Mouse (Mus musculus): ENCODE measurements at regions not wholly inside any gene's neighbourhood (a gene's known extent, or its start where the extent isn't known, plus 50 kb on each side); places are given as distances from the start of the nearest gene placed in this dataset.

DNA sequence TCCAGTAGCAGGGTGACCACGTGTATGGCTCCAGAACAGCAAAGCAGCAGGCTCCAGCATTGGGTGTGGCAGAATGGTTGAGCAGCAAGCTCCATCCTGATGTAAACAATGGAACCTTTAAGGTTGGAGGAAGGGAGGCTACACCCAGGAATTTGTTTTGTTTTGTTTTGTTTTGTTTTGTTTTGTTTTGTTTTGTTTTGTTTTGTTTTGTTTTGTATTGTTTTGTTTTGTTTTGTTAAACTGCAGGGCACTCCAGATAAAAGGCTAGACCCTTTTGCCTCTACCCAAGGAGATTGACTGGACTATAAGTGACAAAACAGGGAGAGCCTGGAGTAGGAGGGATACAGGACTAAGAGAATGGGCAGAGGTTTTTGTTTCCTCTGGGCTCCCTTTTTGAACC, 647.5 kb downstream of the Kcnj3 start:
- DNase-seq = no peak

DNA sequence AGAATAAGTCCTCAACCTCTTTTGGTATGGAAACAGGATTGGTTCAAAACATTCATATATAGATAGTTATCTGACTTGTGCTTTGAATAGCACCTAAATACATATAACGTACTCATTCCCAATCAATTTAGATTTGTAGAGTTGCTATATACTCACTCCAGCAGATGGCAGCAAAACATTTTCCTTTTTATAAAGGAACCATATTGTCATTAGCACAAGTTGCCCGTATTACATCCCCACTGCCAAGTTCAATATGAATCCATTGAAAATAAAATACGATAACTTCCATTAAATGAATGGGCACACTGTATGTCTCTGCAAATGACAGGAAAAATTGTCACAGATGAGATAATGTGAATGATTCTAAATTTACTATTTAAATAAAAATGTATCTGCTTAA, 673.8 kb downstream of the Kcnj3 start:
- no peak for DNase-seq

- DNase-seq = no peak
These were observed 674.2 kb downstream of the Kcnj3 start for GRCm38 (mm10) chr2:56109975-56110374.

- peak in 1 of 2 experiments; percentile 1 for DNase-seq
These were observed 678.7 kb downstream of the Kcnj3 start for GRCm38 (mm10) chr2:56114469-56114868.

DNA sequence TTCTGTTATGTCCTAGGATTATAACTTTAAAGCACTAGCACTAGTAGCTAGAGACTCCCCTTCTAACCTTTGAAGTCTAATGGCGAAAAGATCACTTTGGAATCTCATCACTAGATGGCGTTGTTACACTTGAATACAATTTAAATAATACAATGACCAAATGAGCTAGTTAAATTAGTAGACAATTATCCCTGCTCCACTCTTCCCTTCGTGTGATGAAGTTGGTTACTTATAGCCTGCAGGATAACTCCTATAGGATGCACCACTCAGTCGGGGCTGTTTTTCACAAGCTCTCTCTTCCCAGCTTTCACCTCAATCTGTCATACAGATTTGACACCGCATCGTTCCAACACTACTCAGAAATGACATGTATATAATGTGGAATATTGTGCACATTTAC, 683.6 kb downstream of the Kcnj3 start:
- DNase-seq = no peak

DNA sequence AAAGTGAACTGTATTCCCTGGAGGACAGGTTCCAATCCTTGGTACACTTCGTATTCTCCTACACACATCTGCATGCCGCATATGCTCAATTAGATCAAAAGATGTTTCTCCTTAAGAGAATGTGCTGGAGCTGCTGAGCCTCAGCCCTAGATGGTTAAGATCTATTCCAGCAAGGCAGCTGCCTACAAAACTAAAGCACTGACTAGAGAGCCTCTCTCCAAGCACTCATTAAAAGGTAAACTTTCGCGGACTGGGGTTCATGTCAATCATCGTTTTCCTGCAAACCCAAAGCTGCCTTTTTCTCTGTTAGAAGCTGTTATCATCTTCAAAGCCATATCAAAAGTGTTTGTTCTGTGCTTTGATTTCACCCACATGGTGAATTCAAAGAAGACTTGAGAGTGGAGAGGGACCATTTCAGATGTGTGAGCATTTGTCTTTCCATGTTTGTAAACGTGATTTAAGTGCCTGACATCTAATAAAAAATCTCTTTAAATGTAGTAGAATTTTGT, 711.4 kb downstream of the Kcnj3 start:
- DNase-seq = no peak

DNA sequence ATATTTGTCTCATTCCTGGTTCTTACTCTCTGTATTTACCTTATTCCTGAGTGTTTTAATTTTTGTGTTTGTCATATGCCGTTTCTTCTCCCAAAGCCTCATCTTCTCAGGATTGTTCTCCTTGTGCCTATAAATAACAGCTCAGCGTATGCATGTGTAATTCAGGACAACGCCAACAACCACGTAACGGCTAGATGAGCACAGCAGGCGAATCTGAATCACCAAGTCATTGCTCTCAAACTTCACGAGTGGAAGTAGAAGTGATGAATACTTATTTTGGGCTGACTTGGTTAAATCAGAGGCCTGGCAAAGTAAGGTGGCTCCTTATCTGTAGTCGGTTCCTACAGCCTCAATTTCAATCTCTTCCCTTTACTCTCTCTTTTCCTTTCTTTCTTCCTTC, 760.7 kb downstream of the Kcnj3 start:
- DNase-seq = no peak

GRCm38 (mm10) chr2:56227476-56227875, 791.7 kb downstream of the Kcnj3 start:
- no peak for DNase-seq

GRCm38 (mm10) chr2:56233042-56233441, 797.3 kb downstream of the Kcnj3 start:
- no peak for DNase-seq

- no peak for DNase-seq
These were observed 821.5 kb downstream of the Kcnj3 start for GRCm38 (mm10) chr2:56257044-56257954.

DNA sequence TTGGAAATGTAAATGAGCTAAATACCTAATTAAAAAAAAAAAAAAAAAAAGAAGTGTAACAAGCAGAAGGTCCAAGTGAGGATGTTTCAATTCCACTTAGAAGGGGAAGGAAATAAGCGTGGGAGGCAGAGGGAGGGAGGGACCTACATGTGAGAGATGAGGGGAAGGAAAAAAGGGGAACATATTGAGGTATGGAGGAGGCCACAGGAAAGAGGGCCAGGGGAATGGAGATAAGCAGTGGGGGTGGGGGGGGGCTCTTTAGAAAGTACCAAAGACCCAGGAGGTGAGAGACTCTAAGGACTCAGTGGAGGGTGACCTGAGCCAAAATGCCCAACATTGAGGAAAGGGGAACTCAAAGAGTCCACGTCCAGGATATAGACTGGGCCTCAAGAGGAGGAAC, 818.9 kb downstream of the Nr4a2 start:
- no peak for DNase-seq

- DNase-seq = no peak
These were observed 802.1 kb downstream of the Nr4a2 start for GRCm38 (mm10) chr2:56321692-56322091.

DNA sequence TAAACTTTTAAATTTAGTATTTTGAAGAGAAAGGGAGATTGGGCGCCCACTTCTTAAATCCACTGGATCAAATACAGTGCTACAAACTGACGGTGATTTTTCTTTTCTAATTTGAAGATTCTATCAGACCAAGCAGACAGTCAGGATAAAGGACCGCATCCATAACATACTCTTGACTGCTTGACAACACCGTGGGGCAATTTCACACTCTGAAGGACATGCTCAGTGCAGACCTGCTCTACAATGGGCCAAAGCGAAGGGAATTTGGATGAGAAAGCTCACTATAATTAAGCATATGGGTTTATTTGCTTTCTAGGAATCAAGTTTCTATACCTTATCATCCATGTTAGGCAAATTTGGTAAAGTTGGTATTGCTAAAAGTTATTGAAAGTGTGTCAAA, 801.3 kb downstream of the Nr4a2 start:
- DNase-seq = no peak

- no peak for DNase-seq
These were observed 787.8 kb downstream of the Nr4a2 start for GRCm38 (mm10) chr2:56335974-56336373.

GRCm38 (mm10) chr2:56364065-56364464, 759.7 kb downstream of the Nr4a2 start:
- no peak for DNase-seq
